Mouse (Mus musculus): ENCODE data around the gene Rimkla. TPM values are rescaled to one million over a fixed set of nuclear protein-coding genes. Genes with fewer than 3 reads are reported as not detected.

Gene Rimkla
- polyA plus RNA-seq, 1 experiment from 2014 or later = 1.8 TPM

DNA sequence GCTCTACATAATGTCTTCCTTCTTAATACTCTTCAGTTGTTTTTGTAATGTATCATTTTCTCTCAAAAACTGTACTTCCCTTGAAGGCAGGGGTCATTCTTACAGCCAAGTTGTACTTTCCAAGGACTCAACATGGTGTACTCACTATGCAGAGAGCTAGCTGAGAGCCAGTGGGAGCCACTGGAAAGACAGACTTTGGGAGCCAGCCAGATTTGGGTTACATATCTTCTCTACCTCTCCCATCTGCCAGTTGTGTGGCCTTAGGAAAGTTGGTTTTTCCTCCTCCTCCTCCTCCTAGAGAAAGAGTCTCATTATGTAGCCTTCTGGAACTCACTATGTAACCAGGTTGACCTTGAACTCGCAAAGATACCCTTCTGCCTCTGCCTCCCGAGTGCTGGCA lies 32.0 kb upstream of the Rimkla start:
- Histone ChIP-seq H3K4me1 (ENCODE audit: insufficient read depth, low read length) (no peaks in the 10 kb centered on the region), H3K4me3 (ENCODE audit: low read length) (no peak overlapping the region), H3K36me3 (ENCODE audit: insufficient read depth, low read length) (no peaks in the 10 kb centered on the region), H3K9me3 (ENCODE audit: low read length) (no peaks in the 10 kb centered on the region), H3K27me3 (ENCODE audit: insufficient read depth, low read length) (no peaks in the 10 kb centered on the region), H3K4me2 (replicated peaks; ENCODE audit: low read depth, low read length) (no peak overlapping the region), H3K9ac (replicated peaks; ENCODE audit: low read length) (no peak overlapping the region), H3K27ac (ENCODE audit: low read length) (no peak overlapping the region)
- no peak for ATAC-seq (ENCODE audit: low FRiP score, low TSS enrichment)
- 78% methylated on average over 2 of the region's 2 CpGs for WGBS

DNA sequence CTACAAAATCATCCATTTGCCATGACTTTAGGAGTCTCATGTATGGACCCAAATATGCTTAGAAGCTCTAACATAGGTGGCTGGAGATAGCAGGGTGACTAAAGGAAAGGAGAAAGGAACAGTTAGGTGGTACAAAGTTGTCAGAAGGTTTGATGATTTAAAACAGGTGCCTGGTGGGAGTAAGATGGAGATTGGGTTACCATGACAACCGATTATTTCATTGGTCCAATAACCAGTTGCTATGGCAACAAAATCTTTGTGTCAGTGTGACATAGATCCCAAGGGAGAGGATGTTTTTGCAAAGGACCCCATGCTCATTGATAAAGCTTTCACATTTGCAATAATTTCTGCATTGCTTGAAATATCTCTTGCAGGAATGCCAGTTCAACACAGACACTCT lies 31.6 kb upstream of the Rimkla start:
- H3K27ac ChIP-seq (ENCODE audit: low read length) = no peak overlapping the region
- ATAC-seq (ENCODE audit: low FRiP score, low TSS enrichment) = no peak

GRCm38 (mm10) chr4:119523575-119523974 lies 31.1 kb upstream of the Rimkla start:
- Histone ChIP-seq H3K36me3 (ENCODE audit: insufficient read depth, low read length) (no peaks in the 10 kb centered on the region), H3K27ac (ENCODE audit: low read length) (no peak overlapping the region), H3K9me3 (ENCODE audit: low read length) (no peaks in the 10 kb centered on the region), H3K4me1 (ENCODE audit: insufficient read depth, low read length) (no peaks in the 10 kb centered on the region), H3K9ac (replicated peaks; ENCODE audit: low read length) (no peak overlapping the region), H3K27me3 (ENCODE audit: insufficient read depth, low read length) (no peaks in the 10 kb centered on the region), H3K4me2 (replicated peaks; ENCODE audit: low read depth, low read length) (no peak overlapping the region), H3K4me3 (ENCODE audit: low read length) (no peak overlapping the region)
- ATAC-seq (ENCODE audit: low FRiP score, low TSS enrichment) = no peak
- 75% methylated on average over 4 of the region's 4 CpGs for WGBS

More for the DNA sequence above, 31.6 kb upstream of the Rimkla start:
- Histone ChIP-seq H3K4me1 (ENCODE audit: insufficient read depth, low read length) (no peaks in the 10 kb centered on the region), H3K4me3 (ENCODE audit: low read length) (no peak overlapping the region), H3K36me3 (ENCODE audit: insufficient read depth, low read length) (no peaks in the 10 kb centered on the region), H3K27me3 (ENCODE audit: insufficient read depth, low read length) (no peaks in the 10 kb centered on the region), H3K4me2 (replicated peaks; ENCODE audit: low read depth, low read length) (no peak overlapping the region), H3K9me3 (ENCODE audit: low read length) (no peaks in the 10 kb centered on the region), H3K9ac (replicated peaks; ENCODE audit: low read length) (no peak overlapping the region)
- WGBS = 77% methylated on average over 1 of the region's 1 CpGs

- Histone ChIP-seq H3K9me3 (ENCODE audit: low read length) (no peaks in the 10 kb centered on the region), H3K9ac (replicated peaks; ENCODE audit: low read length) (no peak overlapping the region), H3K27ac (ENCODE audit: low read length) (no peak overlapping the region), H3K4me1 (ENCODE audit: insufficient read depth, low read length) (no peaks in the 10 kb centered on the region), H3K27me3 (ENCODE audit: insufficient read depth, low read length) (no peaks in the 10 kb centered on the region), H3K4me2 (replicated peaks; ENCODE audit: low read depth, low read length) (no peak overlapping the region), H3K4me3 (ENCODE audit: low read length) (no peak overlapping the region), H3K36me3 (ENCODE audit: insufficient read depth, low read length) (no peaks in the 10 kb centered on the region)
- 72% methylated on average over 3 of the region's 3 CpGs for WGBS
- ATAC-seq (ENCODE audit: low FRiP score, low TSS enrichment) = no peak
These were observed 20.3 kb upstream of the Rimkla start for GRCm38 (mm10) chr4:119512731-119513141.

- no peak overlapping the region for H3K4me2 ChIP-seq (replicated peaks; ENCODE audit: low read depth, low read length)
- ATAC-seq (ENCODE audit: low FRiP score, low TSS enrichment) = no peak
- H3K9ac ChIP-seq (replicated peaks; ENCODE audit: low read length) = no peak overlapping the region
- H3K4me1 ChIP-seq (ENCODE audit: insufficient read depth, low read length) = no peaks in the 10 kb centered on the region
- H3K36me3 ChIP-seq (ENCODE audit: insufficient read depth, low read length) = no peaks in the 10 kb centered on the region
- H3K4me3 ChIP-seq (ENCODE audit: low read length) = no peak overlapping the region
- WGBS = 73% methylated on average over 2 of the region's 2 CpGs
- H3K9me3 ChIP-seq (ENCODE audit: low read length) = no peaks in the 10 kb centered on the region
- H3K27ac ChIP-seq (ENCODE audit: low read length) = no peak overlapping the region
- no peaks in the 10 kb centered on the region for H3K27me3 ChIP-seq (ENCODE audit: insufficient read depth, low read length)
These were observed 19.2 kb upstream of the Rimkla start for GRCm38 (mm10) chr4:119511591-119511990.

- Histone ChIP-seq H3K4me3 (ENCODE audit: low read length) (no peak overlapping the region), H3K9ac (replicated peaks; ENCODE audit: low read length) (no peak overlapping the region), H3K9me3 (ENCODE audit: low read length) (no peaks in the 10 kb centered on the region), H3K4me1 (ENCODE audit: insufficient read depth, low read length) (no peaks in the 10 kb centered on the region), H3K4me2 (replicated peaks; ENCODE audit: low read depth, low read length) (no peak overlapping the region), H3K27me3 (ENCODE audit: insufficient read depth, low read length) (peaks cover 1% of the 10 kb centered on the region; the same call in 1 of the 2 replicates), H3K27ac (ENCODE audit: low read length) (no peak overlapping the region), H3K36me3 (ENCODE audit: insufficient read depth, low read length) (no peaks in the 10 kb centered on the region)
- WGBS = 36% methylated on average over 5 of the region's 5 CpGs
- ATAC-seq (ENCODE audit: low FRiP score, low TSS enrichment) = no peak
These were observed 6.0 kb upstream of the Rimkla start for GRCm38 (mm10) chr4:119498319-119498848.

- H3K9me3 ChIP-seq (ENCODE audit: low read length) = no peaks in the 10 kb centered on the region
- peak overlapping the region; percentile 88 for H3K4me2 ChIP-seq (replicated peaks; ENCODE audit: low read depth, low read length)
- no peaks in the 10 kb centered on the region for H3K36me3 ChIP-seq (ENCODE audit: insufficient read depth, low read length)
- peak overlapping the region; percentile 58 for H3K4me3 ChIP-seq (ENCODE audit: low read length)
- H3K4me1 ChIP-seq (ENCODE audit: insufficient read depth, low read length) = peaks cover 8% of the 10 kb centered on the region; the same call in 1 of the 2 replicates
- WGBS = 41% methylated on average over 10 of the region's 10 CpGs
- peak overlapping the region; percentile 65 for H3K9ac ChIP-seq (replicated peaks; ENCODE audit: low read length)
- H3K27me3 ChIP-seq (ENCODE audit: insufficient read depth, low read length) = peaks cover 20% of the 10 kb centered on the region; the same call in 1 of the 2 replicates
- ATAC-seq (ENCODE audit: low FRiP score, low TSS enrichment) = no peak
- H3K27ac ChIP-seq (ENCODE audit: low read length) = no peak overlapping the region
These were observed 502 bp upstream of the Rimkla start for GRCm38 (mm10) chr4:119492933-119493327.

DNA sequence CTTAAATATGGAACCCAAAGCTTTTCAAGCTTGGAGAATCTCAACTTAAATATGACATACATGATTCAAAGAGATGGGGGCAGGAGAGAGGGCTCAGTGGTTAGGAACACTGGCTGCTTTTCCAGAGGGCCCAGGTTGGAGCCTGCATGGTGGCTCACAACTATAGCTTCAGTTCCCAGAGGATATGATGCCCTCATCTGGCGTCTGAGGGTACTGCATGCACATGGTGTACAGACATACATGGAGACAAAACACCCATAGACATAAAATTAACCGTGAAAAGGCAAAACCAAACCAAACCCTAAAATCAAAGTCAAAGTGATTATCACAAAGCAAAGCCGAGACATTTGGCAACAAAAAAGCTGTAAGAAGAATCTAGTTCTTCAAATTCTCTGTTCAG lies 1.6 kb downstream of the Rimkla start:
- H3K9ac ChIP-seq (replicated peaks; ENCODE audit: low read length) = no peak overlapping the region
- ATAC-seq (ENCODE audit: low FRiP score, low TSS enrichment) = no peak
- peaks cover 8% of the 10 kb centered on the region; the same call in 1 of the 2 replicates for H3K4me1 ChIP-seq (ENCODE audit: insufficient read depth, low read length)
- H3K36me3 ChIP-seq (ENCODE audit: insufficient read depth, low read length) = no peaks in the 10 kb centered on the region
- peaks cover 20% of the 10 kb centered on the region; the same call in 1 of the 2 replicates for H3K27me3 ChIP-seq (ENCODE audit: insufficient read depth, low read length)
- WGBS = 77% methylated on average over 3 of the region's 3 CpGs
- no peak overlapping the region for H3K4me3 ChIP-seq (ENCODE audit: low read length)
- no peak overlapping the region for H3K27ac ChIP-seq (ENCODE audit: low read length)
- no peak overlapping the region for H3K4me2 ChIP-seq (replicated peaks; ENCODE audit: low read depth, low read length)
- no peaks in the 10 kb centered on the region for H3K9me3 ChIP-seq (ENCODE audit: low read length)

- peaks cover 20% of the 10 kb centered on the region; the same call in 1 of the 2 replicates for H3K27me3 ChIP-seq (ENCODE audit: insufficient read depth, low read length)
- H3K4me2 ChIP-seq (replicated peaks; ENCODE audit: low read depth, low read length) = no peak overlapping the region
- H3K27ac ChIP-seq (ENCODE audit: low read length) = no peak overlapping the region
- no peak overlapping the region for H3K9ac ChIP-seq (replicated peaks; ENCODE audit: low read length)
- H3K36me3 ChIP-seq (ENCODE audit: insufficient read depth, low read length) = no peaks in the 10 kb centered on the region
- no peak for ATAC-seq (ENCODE audit: low FRiP score, low TSS enrichment)
- H3K9me3 ChIP-seq (ENCODE audit: low read length) = no peaks in the 10 kb centered on the region
- WGBS = 93% methylated on average over 10 of the region's 10 CpGs
- H3K4me3 ChIP-seq (ENCODE audit: low read length) = no peak overlapping the region
- peaks cover 8% of the 10 kb centered on the region; the same call in 1 of the 2 replicates for H3K4me1 ChIP-seq (ENCODE audit: insufficient read depth, low read length)
These were observed 2.8 kb downstream of the Rimkla start for GRCm38 (mm10) chr4:119489666-119490065.

DNA sequence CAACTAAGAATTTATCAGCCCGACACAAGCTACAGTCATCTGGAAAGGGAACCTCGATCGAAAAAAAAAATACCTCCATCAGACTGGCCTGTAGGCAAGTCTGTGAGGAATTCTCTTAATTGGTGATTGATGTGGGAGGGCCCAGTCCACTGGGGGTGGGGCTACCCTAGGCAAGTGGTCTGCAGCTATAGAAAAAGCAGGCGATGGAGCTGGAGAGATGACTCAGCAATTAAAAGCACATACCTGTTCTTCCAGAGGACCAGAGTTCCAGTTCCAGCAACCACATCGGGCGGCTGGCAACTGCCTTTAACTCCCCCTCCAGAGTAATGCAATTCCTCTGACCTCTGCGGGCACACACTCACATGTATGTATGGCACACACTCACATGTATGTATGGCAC lies 7.5 kb downstream of the Rimkla start:
- Histone ChIP-seq H3K4me2 (replicated peaks; ENCODE audit: low read depth, low read length) (no peak overlapping the region), H3K4me3 (ENCODE audit: low read length) (no peak overlapping the region), H3K27me3 (ENCODE audit: insufficient read depth, low read length) (no peaks in the 10 kb centered on the region), H3K9me3 (ENCODE audit: low read length) (no peaks in the 10 kb centered on the region), H3K9ac (replicated peaks; ENCODE audit: low read length) (no peak overlapping the region), H3K36me3 (ENCODE audit: insufficient read depth, low read length) (no peaks in the 10 kb centered on the region), H3K27ac (ENCODE audit: low read length) (no peak overlapping the region), H3K4me1 (ENCODE audit: insufficient read depth, low read length) (peaks cover 5% of the 10 kb centered on the region; the same call in 1 of the 2 replicates)
- 74% methylated on average over 7 of the region's 7 CpGs for WGBS
- ATAC-seq (ENCODE audit: low FRiP score, low TSS enrichment) = no peak
